Mouse (Mus musculus) kidney, embryonic 14.5 days (tissue): ENCODE measurements around the gene Fam166a. TPM values are rescaled to one million over a fixed set of nuclear protein-coding genes. Genes with fewer than 3 reads are reported as not detected.

Experiments used
- ATAC-seq: fragments of 200-750 bp; cut with Nextera tagmentation; 2 replicates; pipeline ENCODE4 v1.8.0; 2017; ENCODE audit warnings: moderate number of reproducible peaks, mild to moderate bottlenecking, moderate TSS enrichment, moderate library complexity; ENCODE audit not compliant: low FRiP score, low TSS enrichment
- H3K27ac ChIP-seq: fragments of 300-500 bp; sonication (generic); 2 replicates; pipeline ENCODE4 v1.5.1; 2014; ENCODE audit warnings: low read depth, mild to moderate bottlenecking, low read length, moderate library complexity, mixed read lengths
- H3K27me3 ChIP-seq: fragments of 300-500 bp; sonication (generic); 2 replicates; pipeline ENCODE4 v1.6.1; 2014; ENCODE audit warnings: mild to moderate bottlenecking, low read length; ENCODE audit not compliant: control insufficient read depth, insufficient read depth
- H3K36me3 ChIP-seq: fragments of 300-500 bp; sonication (generic); 2 replicates; pipeline ENCODE4 v1.6.1; 2014; ENCODE audit warnings: low read length, mixed read lengths; ENCODE audit not compliant: control insufficient read depth, insufficient read depth
- H3K4me1 ChIP-seq: fragments of 300-500 bp; sonication (generic); 2 replicates; pipeline ENCODE4 v1.6.1; 2014; ENCODE audit warnings: low read length, mixed read lengths; ENCODE audit not compliant: control insufficient read depth, insufficient read depth
- H3K4me2 ChIP-seq: fragments of 300-500 bp; sonication (generic); replicated peaks from 2 replicates; pipeline ENCODE4 v1.6.1; 2014; ENCODE audit warnings: low read depth, mild to moderate bottlenecking, low read length
- H3K4me3 ChIP-seq: fragments of 300-500 bp; sonication (generic); 2 replicates; pipeline ENCODE4 v1.5.1; 2014; ENCODE audit warnings: mild to moderate bottlenecking, low read length
- H3K9ac ChIP-seq: fragments of 300-500 bp; sonication (generic); 2 replicates; pipeline ENCODE4 v1.6.1; 2014; ENCODE audit warnings: low read depth, mild to moderate bottlenecking, low read length, moderate library complexity
- H3K9me3 ChIP-seq: fragments of 300-500 bp; sonication (generic); 2 replicates; pipeline ENCODE4 v1.6.1; 2016; ENCODE audit warnings: low read length; ENCODE audit not compliant: control insufficient read depth
- WGBS: fragments of 180-500 bp; shearing (Covaris S2); extraction: QIAGEN DNeasy Blood & Tissue Kit; methylation state at CpG from one replicate; pipeline ENCODE4 v1.1.7; 2014; 5-methylcytosine and 5-hydroxymethylcytosine counted together
- polyA plus RNA-seq: library from polyadenylated mRNA; unstranded; fragments of >200 nt; fragmentation: Nextera tagmentation; extraction: Ambion mirVana; gene quantifications from 2 replicates; pipeline ENCODE4 v1.2.1, GENCODE M21; 2014

Gene Fam166a
- polyA plus RNA-seq, 1 experiment from 2014 or later: 0.55 TPM

DNA sequence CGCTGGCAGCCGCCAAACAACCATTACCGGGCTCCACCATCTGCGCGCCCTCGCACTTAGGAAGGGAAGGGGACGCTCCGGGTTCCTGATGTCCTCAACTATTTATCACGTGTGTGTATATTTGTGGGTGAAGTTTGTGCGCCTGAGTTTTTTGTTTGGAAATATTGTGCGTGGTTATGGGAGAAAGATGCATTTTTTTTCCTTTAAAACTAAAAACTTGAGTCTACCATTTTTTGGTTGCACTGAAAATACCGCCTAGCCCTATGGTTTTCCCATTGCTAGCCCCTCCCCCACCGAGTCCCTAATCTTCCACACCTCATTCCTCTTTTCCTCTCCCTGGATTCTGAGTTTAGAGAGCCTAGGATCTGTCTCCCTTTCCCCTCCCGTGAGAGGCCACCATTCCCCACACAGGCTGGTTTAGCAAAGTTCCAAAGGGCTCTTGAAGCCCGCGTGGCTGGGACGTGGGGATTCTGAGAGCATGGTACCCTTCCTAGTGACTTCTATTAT lies 36.6 kb upstream of the Fam166a start:
- peak overlapping the region; percentile 82 for H3K27ac ChIP-seq
- peak overlapping the region; percentile 89 for H3K4me2 ChIP-seq
- under 1% methylated on average over 17 of the region's 17 CpGs for whole genome bisulfite sequencing
- no peaks in the 10 kb centered on the region for H3K9me3 ChIP-seq
- H3K36me3 ChIP-seq: no peaks in the 10 kb centered on the region
- H3K9ac ChIP-seq: peak overlapping the region; percentile 77
- H3K4me1 ChIP-seq: peaks cover 35% of the 10 kb centered on the region
- H3K27me3 ChIP-seq: peaks cover 27% of the 10 kb centered on the region
- no peak for ATAC-seq
- H3K4me3 ChIP-seq: peak overlapping the region; percentile 67

DNA sequence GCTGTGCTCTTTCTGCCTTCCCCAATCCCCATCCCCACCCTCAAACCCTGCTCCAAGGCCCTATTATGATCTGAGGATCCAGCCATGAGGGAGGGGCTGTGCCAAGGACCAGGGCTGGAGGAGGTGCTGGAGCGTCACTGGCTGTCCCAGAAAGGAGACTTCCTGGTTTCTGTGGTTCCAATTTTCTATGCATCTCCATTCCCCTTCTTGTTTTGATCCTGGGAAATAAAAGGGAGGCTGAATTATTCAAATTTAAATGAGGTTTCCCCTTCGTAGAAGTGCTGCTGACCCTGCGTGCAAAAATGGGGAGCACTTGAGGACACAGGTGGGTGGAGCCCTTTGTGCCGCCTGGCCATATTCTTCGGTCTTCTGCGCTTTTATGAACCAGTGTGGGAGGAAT lies 35.9 kb upstream of the Fam166a start:
- no peak overlapping the region for H3K27ac ChIP-seq
- H3K4me3 ChIP-seq: peak overlapping the region; percentile 67
- H3K4me1 ChIP-seq: peaks cover 28% of the 10 kb centered on the region
- ATAC-seq: no peak
- peak overlapping the region; percentile 77; the same call in 1 of the 2 replicates for H3K9ac ChIP-seq
- WGBS: 19% methylated on average over 6 of the region's 6 CpGs
- H3K9me3 ChIP-seq: no peaks in the 10 kb centered on the region
- peak overlapping the region; percentile 89 for H3K4me2 ChIP-seq
- no peaks in the 10 kb centered on the region for H3K36me3 ChIP-seq
- H3K27me3 ChIP-seq: peaks cover 27% of the 10 kb centered on the region

DNA sequence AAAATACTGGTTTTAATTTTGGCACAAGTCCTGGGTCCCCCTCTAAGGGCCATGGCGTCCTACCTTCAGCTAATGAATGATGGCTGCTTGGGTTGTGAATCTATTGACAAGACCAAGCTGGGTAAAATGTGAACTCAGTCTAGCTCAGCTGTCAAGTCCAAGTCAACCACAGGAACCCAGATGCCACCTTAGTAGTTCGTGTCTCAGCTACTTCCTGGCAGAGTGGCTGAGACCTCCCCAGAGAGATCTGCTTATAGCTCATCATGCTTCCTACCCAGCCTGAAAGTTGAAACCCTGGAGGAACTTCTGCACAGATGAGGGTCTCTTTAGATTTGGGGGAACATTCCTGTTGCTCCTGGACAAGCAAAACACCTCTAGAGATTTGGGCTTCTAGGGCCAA lies 35.2 kb upstream of the Fam166a start:
- Histone ChIP-seq H3K4me1 (peaks cover 22% of the 10 kb centered on the region), H3K9me3 (no peaks in the 10 kb centered on the region), H3K36me3 (no peaks in the 10 kb centered on the region), H3K27me3 (peaks cover 24% of the 10 kb centered on the region), H3K4me3 (peak overlapping the region; percentile 67; the same call in 1 of the 2 replicates), H3K4me2 (peak overlapping the region; percentile 89), H3K9ac (no peak overlapping the region), H3K27ac (no peak overlapping the region)
- WGBS: 50% methylated on average over 2 of the region's 2 CpGs
- no peak for ATAC-seq

DNA sequence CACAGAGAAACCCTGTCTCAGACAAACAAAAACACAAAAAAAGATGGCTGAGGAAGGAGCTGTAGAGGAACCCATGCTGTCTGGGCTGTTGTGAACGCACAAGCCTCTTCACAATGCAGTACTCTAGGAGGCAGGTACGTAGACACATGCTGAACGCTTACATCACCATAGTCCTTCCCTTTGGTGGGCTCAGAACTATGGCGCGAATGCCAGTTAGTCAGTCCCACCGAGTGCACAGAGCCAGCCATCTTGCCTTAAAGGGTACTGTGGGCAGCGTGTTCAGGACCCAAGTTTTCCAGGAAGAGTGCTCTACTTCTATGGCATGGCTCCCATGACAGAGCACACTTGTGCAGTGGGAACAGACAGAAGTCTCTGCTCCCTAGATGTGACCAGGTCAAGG lies 34.0 kb upstream of the Fam166a start:
- no peak overlapping the region for H3K9ac ChIP-seq
- H3K9me3 ChIP-seq: no peaks in the 10 kb centered on the region
- H3K27ac ChIP-seq: no peak overlapping the region
- H3K27me3 ChIP-seq: peaks cover 18% of the 10 kb centered on the region
- ATAC-seq: no peak
- no peaks in the 10 kb centered on the region for H3K36me3 ChIP-seq
- no peak overlapping the region for H3K4me3 ChIP-seq
- peaks cover 21% of the 10 kb centered on the region; the same call in 1 of the 2 replicates for H3K4me1 ChIP-seq
- no peak overlapping the region for H3K4me2 ChIP-seq
- 90% methylated on average over 7 of the region's 7 CpGs for WGBS

DNA sequence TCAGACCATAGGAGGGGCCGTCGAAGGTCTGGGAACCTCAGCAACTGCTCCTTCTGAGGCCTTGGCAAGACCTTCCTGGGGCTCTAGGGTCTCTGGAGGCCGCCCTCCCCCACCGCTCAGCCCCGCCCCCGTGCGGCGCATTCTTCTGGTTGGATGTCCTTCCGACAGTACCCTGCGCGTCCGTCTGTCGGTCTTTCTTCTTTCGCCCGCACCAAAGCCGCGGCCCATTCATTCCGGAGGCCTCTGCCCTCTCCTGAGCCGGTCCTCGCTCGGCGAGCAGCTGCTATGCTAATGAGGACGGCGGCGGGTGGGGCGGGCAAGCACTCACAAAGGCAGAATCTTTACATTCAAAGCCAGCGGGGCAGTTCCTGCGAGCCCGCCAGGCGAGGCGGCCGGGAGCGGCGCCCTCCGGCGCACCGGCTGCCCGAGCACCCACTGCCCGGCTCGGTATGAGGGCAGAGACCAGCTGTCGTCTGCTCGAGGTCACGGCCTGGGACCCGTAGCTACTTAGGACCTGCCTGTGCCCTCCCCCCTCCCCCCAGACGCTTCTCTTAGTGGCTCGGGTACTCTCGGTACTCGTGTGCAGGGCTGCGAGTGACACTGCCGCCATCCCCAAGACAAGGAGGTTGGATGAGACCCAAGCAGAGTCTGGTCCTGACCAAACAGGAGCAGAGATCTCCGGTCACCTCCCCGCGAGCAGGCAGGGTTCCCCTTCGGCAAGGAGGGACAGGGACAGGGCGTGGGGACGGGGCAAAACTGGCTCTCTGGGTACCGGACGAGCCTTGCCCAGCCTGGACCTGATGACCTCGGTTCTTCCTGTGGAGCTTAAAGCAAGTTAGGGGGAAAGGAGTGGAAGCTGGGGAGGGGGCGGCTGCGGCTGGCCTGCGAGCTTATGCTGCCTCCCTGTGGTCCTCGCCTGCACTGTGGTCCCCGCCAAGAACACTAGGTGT lies 32.6 kb upstream of the Fam166a start:
- Histone ChIP-seq H3K9ac (peak overlapping the region; percentile 59), H3K4me3 (peak overlapping the region; percentile 45), H3K9me3 (no peaks in the 10 kb centered on the region), H3K4me1 (peaks cover 18% of the 10 kb centered on the region; the same call in 1 of the 2 replicates), H3K27me3 (peaks cover 14% of the 10 kb centered on the region), H3K4me2 (peak overlapping the region; percentile 90), H3K27ac (peak overlapping the region; percentile 79; the same call in 1 of the 2 replicates), H3K36me3 (no peaks in the 10 kb centered on the region)
- peak; percentile 61 for ATAC-seq
- WGBS: under 1% methylated on average over 63 of the region's 64 CpGs

DNA sequence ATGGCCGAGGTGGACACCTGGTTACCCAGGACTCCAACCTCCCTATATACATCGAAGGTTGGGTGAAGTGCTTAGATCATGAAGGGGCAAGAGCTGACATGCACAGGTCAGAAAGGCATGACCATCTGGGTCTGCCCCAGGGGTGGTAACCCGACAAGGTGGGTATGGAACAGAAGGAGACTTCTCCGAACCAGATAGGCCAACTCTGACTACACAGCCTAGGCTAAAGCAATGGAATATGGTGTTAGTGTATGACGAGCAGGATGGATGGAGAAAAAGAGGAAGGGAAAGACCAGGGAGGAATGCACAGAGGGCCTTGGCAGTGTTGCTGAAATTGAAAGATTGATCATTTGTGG lies 32.0 kb upstream of the Fam166a start:
- no peaks in the 10 kb centered on the region for H3K9me3 ChIP-seq
- ATAC-seq: no peak
- peaks cover 8% of the 10 kb centered on the region; the same call in 1 of the 2 replicates for H3K27me3 ChIP-seq
- no peak overlapping the region; the same call in 1 of the 2 replicates for H3K4me3 ChIP-seq
- 36% methylated on average over 5 of the region's 5 CpGs for WGBS
- no peak overlapping the region for H3K9ac ChIP-seq
- peak overlapping the region; percentile 90 for H3K4me2 ChIP-seq
- peaks cover 15% of the 10 kb centered on the region; the same call in 1 of the 2 replicates for H3K4me1 ChIP-seq
- H3K36me3 ChIP-seq: no peaks in the 10 kb centered on the region
- H3K27ac ChIP-seq: no peak overlapping the region

DNA sequence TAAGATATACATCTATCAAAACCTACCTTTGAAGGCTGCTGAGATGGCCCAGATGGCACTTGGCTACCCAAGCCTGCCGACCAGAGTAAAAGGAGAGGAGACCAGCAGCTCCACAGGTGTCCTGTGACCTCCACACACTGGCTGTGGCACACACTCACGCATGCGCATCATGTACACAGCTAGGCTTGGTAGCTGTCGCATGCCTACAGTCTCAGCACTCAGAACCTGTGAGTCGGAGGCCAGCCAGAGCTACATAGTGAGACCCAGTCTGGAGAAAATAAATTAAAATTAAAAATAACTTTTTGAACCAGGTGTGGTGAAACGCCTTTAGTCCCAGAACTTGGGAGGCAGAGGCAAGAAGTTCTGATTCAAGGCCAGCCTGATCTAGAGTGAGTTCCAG lies 30.7 kb upstream of the Fam166a start:
- Histone ChIP-seq H3K36me3 (no peaks in the 10 kb centered on the region), H3K4me1 (peaks cover 12% of the 10 kb centered on the region; the same call in 1 of the 2 replicates), H3K9ac (no peak overlapping the region), H3K27me3 (peaks cover 5% of the 10 kb centered on the region; the same call in 1 of the 2 replicates), H3K4me2 (no peak overlapping the region), H3K9me3 (no peaks in the 10 kb centered on the region), H3K4me3 (no peak overlapping the region), H3K27ac (no peak overlapping the region)
- no peak for ATAC-seq
- 77% methylated on average over 6 of the region's 6 CpGs for WGBS

DNA sequence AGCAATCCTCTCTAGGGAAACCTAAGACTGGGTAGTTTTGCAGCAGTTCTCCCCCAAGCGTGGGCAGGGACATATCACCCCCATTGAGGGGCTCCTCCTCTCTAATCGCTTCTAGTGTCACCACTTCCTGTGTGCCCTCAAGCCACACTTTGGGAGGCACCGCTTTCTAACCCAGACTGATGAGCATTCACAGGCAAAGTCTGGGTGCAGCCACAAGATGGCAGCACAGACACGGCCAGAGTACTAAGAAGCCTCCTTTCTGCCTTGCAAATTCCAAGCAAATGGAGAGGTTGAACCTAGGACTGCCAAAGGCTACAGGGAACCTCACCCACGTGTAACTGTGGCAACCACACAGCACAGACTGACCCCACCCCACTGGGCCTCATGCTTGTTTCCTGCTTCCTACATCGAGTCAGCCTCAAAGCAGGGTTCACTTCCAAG lies 25.2 kb upstream of the Fam166a start:
- H3K4me1 ChIP-seq: peaks cover 4% of the 10 kb centered on the region; the same call in 1 of the 2 replicates
- ATAC-seq: peak; percentile 58
- H3K27me3 ChIP-seq: no peaks in the 10 kb centered on the region
- WGBS: 5% methylated on average over 6 of the region's 6 CpGs
- no peak overlapping the region for H3K9ac ChIP-seq
- peak overlapping the region; percentile 6; the same call in 1 of the 2 replicates for H3K27ac ChIP-seq
- H3K9me3 ChIP-seq: no peaks in the 10 kb centered on the region
- H3K4me3 ChIP-seq: no peak overlapping the region
- H3K36me3 ChIP-seq: peaks cover 1% of the 10 kb centered on the region; the same call in 1 of the 2 replicates
- H3K4me2 ChIP-seq: peak overlapping the region; percentile 3; the same call in 1 of the 2 replicates
